Mouse (Mus musculus) cerebellum, postnatal 36 days (tissue): Measurements from ENCODE around the gene Hist1h1d.
"Not testable (repeated sequence)": the region's sequence is repeated elsewhere in the genome, so short reads cannot be mapped to it uniquely, and the experiment has no call there.

ENCODE experiments used
- DNase-seq, 2 experiments: peaks; one replicate each; pipeline ENCODE4 v3.0.0; 2021 to 2022; ENCODE audit warnings: mixed read lengths in 2 of 2

The Hist1h1d gene

DNA sequence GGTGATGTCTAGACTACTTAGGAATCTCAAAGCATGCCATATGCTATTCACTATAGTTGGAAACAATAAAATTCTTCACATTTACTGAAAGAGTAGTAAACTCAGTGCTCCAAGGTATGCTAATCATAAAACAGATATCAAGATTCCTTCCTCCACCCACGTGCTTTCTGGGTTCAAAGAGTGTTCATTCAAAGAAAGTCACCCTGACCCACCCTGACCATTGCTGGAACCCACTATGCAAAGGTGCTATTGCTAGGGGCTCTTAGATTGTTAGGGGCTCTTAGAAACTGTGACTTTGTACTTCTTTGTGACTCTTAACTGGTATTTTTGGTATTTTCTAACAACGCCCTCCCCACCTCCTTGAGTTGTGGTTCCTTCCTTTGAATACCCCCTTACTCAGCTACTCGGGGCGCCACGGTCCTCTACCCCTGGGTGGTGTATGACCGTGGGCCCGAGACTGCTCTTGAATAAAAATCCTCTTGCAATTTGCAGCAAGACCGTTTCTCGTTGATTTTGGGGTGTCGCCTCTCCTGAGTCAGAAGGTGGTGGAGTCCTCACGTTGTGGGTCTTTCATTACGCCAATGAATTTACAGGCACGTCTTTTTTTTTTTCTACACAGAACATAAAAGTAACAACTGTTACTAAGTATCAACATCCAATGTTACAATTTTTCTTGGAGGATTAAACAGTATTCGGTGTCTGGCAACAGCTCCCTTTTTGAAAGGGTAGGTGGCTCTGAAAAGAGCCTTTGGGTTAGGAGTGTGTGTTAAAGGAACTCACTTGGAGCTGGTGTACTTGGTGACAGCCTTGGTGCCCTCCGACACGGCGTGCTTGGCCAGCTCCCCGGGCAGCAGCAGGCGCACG, 20.2 kb downstream of the Hist1h1d start:
- DNase-seq, result not testable (repeated sequence)

DNA sequence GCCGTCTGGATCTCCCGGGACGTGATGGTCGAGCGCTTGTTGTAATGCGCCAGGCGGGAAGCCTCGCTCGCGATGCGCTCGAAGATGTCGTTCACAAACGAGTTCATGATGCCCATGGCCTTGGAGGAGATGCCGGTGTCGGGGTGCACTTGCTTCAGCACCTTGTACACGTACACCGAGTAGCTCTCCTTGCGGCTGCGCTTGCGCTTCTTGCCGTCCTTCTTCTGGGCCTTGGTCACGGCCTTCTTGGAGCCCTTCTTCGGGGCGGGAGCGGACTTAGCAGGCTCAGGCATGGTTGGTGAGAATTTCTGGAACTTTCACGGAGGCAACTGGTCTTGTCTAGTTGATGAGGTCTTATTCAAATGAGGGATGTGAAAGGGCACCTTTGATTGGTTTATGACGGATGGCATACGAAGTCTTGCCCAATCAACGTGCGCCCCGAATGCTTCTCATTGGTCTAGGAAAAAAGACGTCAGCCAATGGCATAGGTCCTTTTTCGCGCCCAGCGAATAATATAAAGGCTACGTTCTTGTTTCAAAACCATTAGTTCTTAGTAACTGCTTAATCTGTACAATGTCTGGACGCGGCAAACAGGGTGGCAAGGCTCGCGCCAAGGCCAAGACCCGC, 20.9 kb downstream of the Hist1h1d start, which contains the start of the genes Hist1h2bf and Hist1h2ad:
Gene Hist1h2bf, minus strand, starts transcription at position 299 of the 627 bp plus-strand sequence.
Gene Hist1h2ad, plus strand, starts transcription at position 484 of the 627 bp plus-strand sequence.
- DNase-seq, result peak; percentile 67 to 82

DNA sequence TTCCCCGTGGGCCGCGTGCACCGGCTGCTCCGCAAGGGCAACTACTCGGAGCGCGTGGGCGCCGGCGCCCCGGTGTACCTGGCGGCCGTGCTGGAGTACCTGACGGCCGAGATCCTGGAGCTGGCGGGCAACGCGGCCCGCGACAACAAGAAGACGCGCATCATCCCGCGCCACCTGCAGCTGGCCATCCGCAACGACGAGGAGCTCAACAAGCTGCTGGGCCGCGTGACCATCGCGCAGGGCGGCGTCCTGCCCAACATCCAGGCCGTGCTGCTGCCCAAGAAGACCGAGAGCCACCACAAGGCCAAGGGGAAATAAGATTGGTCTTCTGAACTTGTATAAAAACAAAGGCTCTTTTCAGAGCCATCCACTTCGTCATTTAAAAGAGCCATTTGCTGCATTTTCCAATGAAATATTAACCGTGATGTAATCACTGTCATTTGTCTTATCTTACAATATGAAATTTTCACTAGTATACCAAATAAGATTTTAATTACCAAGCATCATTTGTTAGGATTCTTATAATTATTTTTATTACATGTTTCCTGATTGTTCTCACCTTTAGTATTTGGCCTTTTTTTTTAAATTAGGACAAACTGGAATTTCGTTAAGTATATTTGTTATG, 21.6 kb downstream of the Hist1h1d start:
- not testable (repeated sequence) for DNase-seq

DNA sequence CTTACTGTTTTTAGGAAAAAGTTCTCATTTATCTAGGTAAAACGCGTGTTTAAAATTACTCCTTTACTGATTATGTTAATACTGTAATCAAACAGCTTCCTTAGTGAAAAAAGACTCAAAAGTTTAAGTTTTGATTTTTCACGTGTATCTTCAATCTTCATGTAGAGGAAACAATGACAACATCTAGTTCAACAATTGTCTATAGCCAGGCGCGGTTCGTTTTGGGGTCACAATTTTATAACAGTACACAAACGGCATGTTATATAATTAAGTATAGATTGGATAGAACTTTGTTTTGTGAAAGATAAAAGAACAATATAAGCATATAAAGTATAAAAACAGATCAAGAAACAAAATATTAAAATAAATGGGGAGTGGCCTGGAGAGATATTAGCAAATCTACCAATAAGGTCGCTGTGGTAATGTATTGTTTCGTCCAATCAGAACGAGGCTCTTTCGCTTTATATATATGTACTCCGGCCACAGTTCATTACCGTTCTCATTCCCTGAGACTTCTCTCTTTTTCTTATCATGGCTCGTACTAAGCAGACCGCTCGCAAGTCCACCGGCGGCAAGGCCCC, 22.3 kb downstream of the Hist1h1d start, which contains the start of gene Hist1h3d:
Gene Hist1h3d, plus strand, starts transcription at position 493 of the 581 bp plus-strand sequence.
- DNase-seq, result peak in 1 of 2 experiments; percentile 39

DNA sequence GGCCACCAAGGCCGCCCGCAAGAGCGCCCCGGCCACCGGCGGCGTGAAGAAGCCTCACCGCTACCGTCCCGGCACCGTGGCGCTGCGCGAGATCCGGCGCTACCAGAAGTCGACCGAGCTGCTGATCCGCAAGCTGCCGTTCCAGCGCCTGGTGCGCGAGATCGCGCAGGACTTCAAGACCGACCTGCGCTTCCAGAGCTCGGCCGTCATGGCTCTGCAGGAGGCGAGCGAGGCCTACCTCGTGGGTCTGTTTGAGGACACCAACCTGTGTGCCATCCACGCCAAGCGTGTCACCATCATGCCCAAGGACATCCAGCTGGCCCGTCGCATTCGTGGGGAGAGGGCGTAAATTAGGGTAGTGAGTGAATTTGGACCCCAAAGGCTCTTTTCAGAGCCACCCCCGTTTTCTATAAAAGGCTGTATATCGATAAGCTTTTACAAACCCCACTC, 22.8 kb downstream of the Hist1h1d start:
- not testable (repeated sequence) for DNase-seq

DNA sequence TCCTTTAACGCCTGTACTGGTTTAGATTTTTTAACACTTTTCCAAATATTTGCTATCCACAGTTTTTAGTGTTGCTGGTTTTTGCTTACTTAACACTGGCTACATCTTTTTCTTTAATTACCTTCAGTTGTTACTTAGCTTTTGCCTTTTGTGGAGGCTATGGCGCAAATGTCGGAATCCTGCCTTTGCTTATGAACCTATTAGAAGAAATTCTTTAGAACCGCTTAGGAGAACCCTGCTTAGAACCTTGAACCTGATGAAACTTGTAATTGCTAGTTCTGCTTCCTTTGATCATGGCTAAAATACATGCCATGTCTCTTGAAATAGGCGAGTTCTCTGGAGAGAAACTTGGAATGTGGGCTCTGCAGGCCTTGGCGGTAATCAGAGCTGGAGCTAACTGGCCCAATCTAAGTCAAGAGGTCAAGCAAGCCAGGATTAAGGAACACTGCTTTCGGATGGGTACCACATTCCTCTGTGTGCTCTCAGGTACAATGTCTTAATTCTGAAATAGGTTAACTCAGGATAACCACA, 23.4 kb downstream of the Hist1h1d start:
- DNase-seq, result no peak

DNA sequence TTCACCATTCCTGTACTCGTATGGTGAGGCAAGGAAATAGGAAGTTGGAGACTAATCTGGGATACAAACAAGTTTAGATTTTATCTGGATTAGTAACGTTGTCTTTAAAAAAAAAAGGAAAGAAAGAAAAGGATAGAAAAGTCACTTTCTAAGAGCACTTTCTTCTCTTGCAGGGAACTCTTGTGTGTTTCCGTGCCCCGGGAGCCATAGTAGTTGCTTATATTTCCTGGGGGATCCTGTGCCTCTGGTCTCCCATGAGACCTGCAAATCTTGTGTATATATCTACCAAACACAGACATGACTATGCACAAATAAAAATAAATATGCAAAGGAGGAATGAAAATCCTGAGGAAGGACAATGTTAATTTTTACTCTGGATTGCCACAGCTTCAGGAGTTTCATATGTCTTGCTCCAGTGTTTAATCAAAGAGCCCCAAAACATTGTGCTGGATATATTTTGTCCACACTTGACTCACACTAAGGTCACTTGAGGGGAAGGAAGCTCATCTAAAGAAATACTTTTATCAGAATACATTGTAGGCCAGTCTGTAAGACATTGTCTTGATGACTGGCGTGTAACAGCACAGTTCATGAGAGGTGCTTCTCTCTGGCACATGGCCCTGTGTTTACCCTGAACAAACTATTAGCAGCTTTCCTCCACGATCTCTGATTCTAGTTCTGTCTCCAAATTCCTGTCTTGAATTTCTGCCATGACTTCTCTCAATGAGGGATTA, 24.0 kb downstream of the Hist1h1d start:
- no peak for DNase-seq

DNA sequence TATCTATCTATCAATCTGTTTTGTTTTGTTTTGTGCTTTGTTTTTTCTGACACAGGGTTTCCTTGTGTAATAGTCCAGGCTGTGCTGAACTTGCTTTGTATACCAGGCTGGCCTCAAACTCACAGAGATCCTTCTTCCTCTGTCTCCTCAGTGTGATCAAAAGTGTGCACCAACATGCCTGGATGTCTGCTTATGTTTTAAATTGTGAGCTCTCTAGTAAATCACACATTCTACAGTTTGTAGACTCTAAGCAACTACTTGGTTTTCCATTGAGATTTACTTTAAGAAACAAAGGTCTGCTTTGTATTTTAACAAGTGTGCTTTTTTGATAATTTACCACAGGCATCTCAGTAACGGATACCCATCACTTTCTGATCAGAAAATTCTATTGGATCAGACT, 24.8 kb downstream of the Hist1h1d start:
- no peak for DNase-seq

DNA sequence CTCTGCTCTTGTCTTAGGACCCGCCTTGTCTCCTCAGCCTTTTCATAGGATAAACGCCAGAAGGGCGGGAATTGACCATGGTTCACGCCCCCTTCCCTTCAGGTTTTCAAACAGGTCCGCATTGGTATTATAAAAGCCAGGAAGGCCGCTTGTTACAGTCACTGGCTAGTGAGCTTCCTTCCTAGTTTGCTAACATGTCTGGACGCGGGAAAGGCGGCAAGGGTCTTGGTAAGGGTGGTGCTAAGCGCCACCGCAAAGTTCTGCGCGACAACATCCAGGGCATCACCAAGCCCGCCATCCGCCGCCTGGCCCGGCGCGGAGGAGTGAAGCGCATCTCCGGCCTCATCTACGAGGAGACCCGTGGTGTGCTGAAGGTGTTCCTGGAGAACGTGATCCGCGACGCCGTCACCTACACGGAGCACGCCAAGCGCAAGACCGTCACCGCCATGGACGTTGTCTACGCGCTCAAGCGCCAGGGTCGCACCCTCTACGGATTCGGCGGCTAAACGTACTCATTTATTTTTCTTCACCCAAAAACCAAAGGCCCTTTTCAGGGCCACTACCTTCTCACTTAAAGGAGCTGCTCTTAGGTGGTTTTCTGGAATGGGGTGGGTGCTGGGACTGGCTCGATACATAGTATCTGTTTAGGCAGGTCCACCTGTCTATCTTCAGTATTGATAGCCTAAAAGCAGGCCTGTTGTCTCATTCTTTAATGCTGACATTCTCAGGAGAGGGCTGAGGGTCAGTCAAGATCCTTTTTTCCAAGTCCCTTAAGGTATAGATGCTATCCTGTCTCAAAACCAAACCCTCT, 28.6 kb downstream of the Hist1h1d start, which contains the start of gene Hist1h4d:
Gene Hist1h4d, plus strand, starts transcription at position 191 of the 811 bp plus-strand sequence.
- peak; percentile 88 to 97 for DNase-seq

DNA sequence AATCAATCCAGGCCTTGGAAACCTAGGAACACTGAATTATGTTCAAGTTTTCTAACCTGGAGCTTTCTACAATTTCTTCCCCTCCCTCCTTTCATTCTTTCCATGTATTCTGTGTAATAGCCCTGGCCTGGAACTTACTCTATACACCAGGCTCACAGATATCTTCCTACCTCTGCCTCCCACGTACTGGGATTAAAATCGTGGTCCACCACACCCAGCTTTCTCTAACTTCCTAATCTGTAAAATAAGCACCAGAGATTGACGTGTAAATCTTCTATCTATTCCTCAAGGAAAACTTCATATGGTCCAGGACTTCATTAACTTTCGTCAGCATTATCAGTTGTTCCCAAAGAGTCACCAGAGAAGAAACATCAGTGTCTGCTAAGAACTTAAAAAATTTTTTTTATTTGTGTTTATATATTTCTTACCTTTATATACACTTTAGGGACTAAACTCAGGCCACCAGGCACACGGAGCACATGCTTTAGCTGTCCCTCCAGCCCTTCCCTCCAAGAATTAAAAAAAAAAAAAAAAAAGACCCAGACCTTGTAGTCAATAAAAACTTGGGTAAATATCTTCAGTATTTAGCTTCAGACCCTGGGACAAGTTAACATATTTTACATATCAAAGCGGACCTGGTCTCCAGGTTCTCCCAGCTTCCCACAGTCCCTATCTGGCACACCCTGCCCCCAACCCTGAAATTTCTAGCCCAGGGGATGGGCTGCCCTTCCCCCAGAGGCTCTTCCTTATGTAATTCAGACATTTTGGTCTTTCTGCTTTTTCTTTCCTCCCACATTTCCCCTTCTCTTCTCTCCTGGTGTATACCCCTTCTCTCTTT, 29.4 kb downstream of the Hist1h1d start:
- no peak for DNase-seq

DNA sequence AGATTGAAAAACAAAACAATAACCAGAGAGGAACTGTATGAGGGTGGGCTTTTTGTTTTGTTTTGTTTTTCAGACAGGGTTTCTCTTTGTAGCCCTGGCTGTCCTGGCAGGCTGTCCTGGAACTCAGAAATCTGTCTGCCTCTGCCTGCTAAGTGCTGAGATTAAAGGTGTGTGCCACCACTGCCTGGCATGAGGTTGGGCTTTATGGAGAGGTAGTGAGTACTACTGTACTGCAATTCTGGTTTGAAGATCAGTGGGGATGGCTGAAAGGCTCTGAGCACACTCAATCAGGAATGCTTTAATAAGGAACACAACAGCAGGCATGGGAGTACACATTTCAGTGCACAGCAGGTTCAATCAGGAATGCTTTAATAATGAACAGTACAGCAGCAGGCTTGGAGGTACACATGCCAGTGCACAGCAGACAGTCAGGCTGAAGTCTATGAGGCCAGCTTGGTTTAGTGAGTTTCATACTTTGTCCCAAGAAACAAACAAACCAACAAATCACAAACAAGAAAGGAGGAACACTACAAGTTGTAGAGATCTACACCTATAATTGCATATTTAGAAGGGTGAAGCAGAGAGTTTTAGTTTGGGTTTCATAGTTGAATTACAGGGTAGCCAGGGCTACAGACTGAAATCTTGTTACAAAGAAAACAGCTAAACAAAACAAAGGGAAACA, 30.5 kb downstream of the Hist1h1d start:
- no peak for DNase-seq

DNA sequence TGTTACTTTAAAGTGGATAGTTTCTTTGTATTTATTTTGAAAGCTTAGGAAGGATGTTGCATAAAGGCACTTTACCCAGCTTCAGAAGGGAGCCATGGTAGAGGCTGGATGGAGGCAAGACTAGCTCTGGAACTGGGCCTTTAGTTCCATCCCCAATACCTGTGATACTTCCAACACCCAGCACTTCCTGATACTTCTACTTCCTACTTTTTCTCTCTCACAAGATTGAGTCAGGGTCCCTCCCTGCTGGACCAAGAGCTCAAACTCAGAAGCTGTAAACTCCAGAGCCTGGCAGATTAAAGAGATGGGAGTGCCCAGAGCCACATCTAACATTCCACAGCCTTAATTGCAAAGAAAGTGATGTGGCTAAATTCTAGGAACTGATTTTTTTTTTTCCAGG, 31.3 kb downstream of the Hist1h1d start:
- no peak for DNase-seq

DNA sequence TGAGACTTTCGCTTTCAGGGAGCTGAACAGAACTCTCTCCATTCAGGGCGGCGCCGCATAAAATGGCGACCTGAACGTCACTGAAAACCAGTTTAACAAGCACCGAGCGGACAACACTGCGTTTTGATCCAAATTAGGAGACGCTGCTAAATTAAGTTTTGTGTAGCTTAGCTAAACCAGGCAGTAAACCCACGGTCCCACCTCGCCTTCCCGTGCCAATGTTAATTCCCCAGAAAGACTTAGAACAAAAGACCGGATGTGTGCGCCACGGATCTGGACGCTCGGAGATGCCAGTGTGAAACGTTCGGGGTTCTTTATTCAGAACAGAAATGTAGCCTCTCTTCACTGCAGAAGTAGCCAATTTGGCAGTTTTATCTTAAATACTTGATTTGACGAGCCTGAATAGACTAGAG, 32.0 kb downstream of the Hist1h1d start:
- peak; percentile 47 to 57 for DNase-seq

DNA sequence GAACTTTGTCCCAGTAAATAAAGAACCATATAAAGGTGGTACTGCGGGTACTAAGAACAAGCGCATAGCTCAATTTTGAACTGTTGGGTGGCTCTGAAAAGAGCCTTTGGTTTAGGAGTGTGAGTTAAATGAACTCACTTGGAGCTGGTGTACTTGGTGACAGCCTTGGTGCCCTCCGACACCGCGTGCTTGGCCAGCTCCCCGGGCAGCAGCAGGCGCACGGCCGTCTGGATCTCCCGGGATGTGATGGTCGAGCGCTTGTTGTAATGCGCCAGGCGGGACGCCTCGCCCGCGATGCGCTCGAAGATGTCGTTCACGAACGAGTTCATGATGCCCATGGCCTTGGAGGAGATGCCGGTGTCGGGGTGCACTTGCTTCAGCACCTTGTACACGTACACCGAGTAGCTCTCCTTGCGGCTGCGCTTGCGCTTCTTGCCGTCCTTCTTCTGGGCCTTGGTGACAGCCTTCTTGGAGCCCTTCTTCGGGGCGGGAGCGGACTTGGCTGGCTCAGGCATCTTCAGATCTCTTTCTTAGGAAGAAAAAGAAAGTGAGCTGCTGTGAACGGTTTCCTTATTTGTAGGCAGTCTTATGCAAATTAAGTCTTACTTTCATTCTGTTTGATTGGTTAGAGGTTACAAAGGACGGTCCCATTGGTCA, 32.5 kb downstream of the Hist1h1d start:
- peak; percentile 44 to 65 for DNase-seq

DNA sequence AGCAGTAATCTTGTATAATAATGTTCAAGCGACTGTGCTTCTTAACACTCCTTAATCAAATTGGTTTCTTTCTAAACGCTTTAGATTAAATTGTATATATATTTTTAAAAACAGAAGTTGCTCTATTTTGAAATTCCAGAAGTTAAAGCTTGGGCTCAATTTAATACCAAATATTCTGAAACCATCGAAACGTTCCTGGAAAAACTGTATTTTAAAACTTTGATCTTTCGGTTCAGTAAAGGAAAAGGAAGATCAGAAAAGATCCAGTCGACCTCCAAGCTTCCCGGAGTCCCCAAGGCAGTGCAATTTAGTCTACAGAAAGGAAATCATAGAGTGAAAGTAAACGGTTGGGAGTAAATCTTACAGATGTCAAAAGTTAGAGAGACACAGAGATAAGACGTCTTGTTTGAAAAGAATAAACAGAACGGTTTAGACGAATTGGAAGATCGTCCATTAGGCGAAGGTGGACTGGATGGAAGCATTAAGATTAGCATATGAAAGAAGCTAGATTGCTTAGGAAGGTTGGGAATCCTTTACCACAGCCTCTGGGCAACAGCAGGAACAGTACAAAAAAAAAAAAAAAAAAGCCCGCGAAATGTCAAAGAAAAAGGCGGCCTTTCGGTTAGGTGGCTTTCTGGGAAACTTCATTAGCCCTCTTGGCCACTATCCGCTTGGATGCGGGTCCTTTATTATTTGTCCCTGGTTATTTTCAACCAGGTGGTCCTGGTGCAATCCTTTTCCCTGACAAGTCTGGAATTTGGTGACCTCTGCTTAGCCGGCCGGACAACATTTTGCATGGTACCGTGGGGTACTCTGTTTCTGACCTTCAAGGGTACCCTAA, 33.3 kb downstream of the Hist1h1d start:
- no peak for DNase-seq

DNA sequence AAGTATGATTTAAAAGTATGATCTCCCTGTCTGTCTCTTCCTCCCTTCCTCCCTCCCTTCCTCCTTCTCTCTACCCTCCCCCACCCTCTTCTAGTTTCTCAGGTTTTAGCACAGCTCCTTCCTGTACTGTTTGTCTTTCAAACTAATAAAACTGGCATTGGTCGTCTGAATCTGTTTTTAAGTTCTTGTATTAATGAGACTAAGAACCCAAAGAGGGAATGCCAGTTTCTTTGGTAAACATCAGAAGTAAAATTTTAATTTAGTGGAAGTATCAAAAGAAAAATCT, 33.8 kb downstream of the Hist1h1d start:
- DNase-seq, result no peak

DNA sequence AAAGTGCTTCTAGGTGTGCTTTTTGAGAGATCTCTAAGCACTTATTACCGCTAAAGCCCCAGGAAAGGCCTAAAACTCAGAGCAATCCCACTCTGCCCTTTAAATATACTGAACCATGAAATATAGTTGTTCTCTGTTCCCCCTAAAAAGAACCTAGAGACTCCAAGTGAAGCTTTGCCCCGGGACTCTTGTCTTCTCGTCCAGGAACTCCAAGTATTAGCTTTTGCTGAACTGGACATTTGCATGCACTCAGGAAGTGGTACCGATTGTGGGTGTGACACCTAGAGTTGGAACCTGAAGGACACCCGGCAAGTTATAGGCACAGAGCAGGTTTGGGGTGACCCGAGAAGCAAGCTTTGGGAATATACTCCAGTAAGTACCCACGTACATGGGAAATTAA, 38.1 kb downstream of the Hist1h1d start:
- no peak for DNase-seq

DNA sequence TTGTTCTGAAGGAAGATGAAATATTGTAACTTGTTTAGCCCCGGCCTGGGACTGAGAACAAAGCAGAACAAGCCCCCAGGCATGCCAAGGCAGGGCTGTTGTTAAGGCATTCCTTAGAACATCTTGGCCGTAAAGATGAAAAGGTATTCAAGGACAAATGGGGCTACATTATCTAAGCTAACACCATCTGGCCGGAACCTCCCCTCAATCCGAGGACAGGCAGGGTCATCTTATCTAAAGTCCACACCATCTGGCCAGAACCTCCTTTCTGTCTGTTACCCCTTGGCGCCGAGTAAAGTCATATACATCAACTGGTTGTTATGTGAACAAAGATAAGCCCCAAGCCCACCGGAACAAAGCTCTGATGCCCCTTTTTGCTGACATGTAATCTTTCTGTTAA, 38.8 kb downstream of the Hist1h1d start:
- not testable (repeated sequence) for DNase-seq
